Comparison of ENCODE assay signal across 15 mouse cellular contexts in genomic region chr10:115897235-115897634, GRCm38 (mm10).
DNase-seq lines count a peak whose midpoint lies in the region; ATAC-seq and TF ChIP-seq lines count a peak whose summit lies in the region.
"Had no signal": no experiment of that assay in that cellular context is flagged by ENCODE, and none has a peak within 500 bp of the region (broad histone marks: within the 10 kb centered on the region; RNA-seq: fewer than 3 reads in every experiment).

No protein-coding gene starts in this region.

- peaks cover 6% of the 10 kb centered on the region; the same call in 1 of the 2 replicates for H3K4me1 ChIP-seq in heart, embryonic 10.5 days
- peaks cover 4% of the 10 kb centered on the region; the same call in 1 of the 2 replicates for H3K4me1 ChIP-seq in embryonic facial prominence, embryonic 14.5 days (ENCODE audit: control insufficient read depth, insufficient read depth, low read length)
- H3K4me1 ChIP-seq in cerebellum, adult 2 months (ENCODE audit: control insufficient read depth, insufficient read depth, low read length) = no peaks in the 10 kb centered on the region
- H3K4me1 ChIP-seq: liver, embryonic 12.5 days; midbrain, embryonic 15.5 days had no signal

- no peak for TF ChIP-seq CTCF in cerebellum, adult 2 months (IDR thresholded peaks at IDR 0.05; ENCODE audit: borderline replicate concordance, insufficient read depth, low read depth, low read length)

- H3K9ac ChIP-seq in embryonic facial prominence, embryonic 14.5 days (ENCODE audit: low read depth, low read length) = 0 out of 2 replicates have a peak overlapping the region, but pooled peaks have one; percentile 25
- H3K9ac ChIP-seq: forebrain, postnatal 0 days; liver, embryonic 12.5 days; midbrain, embryonic 15.5 days had no signal

- intact Hi-C loops in heart, postnatal 36 days (cut with DNase I) = no loop called here

- H3K9me3 ChIP-seq in heart, embryonic 10.5 days = no peaks in the 10 kb centered on the region
- H3K9me3 ChIP-seq in embryonic facial prominence, embryonic 14.5 days (ENCODE audit: control insufficient read depth, low read length) = no peaks in the 10 kb centered on the region
- H3K9me3 ChIP-seq: liver, embryonic 12.5 days; midbrain, embryonic 15.5 days had no signal

- ATAC-seq in embryonic facial prominence, embryonic 14.5 days (ENCODE audit: low read depth) = peak; percentile 37; the same call in 1 of the 2 replicates
- peak; percentile 67 for ATAC-seq in megakaryocyte progenitor cell, adult 5-6 weeks (replicated peaks; ENCODE audit: poor library complexity)
- no peak for ATAC-seq in activated CD4-positive, CD25-positive, alpha-beta regulatory T cell, adult 4 months
- ATAC-seq: CD4-positive, CD25-positive, alpha-beta regulatory T cell, adult 4 months; forebrain, postnatal 0 days; intestine, postnatal 0 days; liver, embryonic 12.5 days; midbrain, embryonic 15.5 days had no signal

- WGBS in heart, embryonic 10.5 days = 74% methylated on average over 7 of the region's 7 CpGs
- WGBS in embryonic facial prominence, embryonic 14.5 days = 35% methylated on average over 7 of the region's 7 CpGs
- WGBS in cerebellum, adult 2 months = 76% methylated on average over 7 of the region's 7 CpGs

- 0 out of 2 replicates have a peak overlapping the region, but pooled peaks have one; percentile 28 for H3K4me2 ChIP-seq in embryonic facial prominence, embryonic 14.5 days (ENCODE audit: low read depth, low read length)
- H3K4me2 ChIP-seq: liver, embryonic 12.5 days; midbrain, embryonic 15.5 days had no signal

- H3K27ac ChIP-seq in heart, embryonic 10.5 days = no peak overlapping the region
- no peak overlapping the region for H3K27ac ChIP-seq in embryonic facial prominence, embryonic 14.5 days (replicated peaks; ENCODE audit: low read depth, low read length)
- no peak overlapping the region for H3K27ac ChIP-seq in cerebellum, adult 2 months (ENCODE audit: insufficient read depth, low read length)
- H3K27ac ChIP-seq: layer of hippocampus, adult 2 months; liver, embryonic 12.5 days; midbrain, embryonic 15.5 days had no signal

- TF ChIP-seq POLR2A in cerebellum, adult 2 months (IDR thresholded peaks at IDR 0.05; ENCODE audit: borderline replicate concordance, insufficient read depth, low read length) = no peak

- DNase-seq in heart, adult 8-10 months (ENCODE audit: low spot score) = peak; percentile 18
- no peak for DNase-seq in heart, embryonic 10.5 days (ENCODE audit: low spot score)
- peak; percentile 64 for DNase-seq in embryonic facial prominence, embryonic 14.5 days (ENCODE audit: low spot score)
- peak; percentile 8 to 11 for DNase-seq in heart, postnatal 36 days
- no peak for DNase-seq in cerebellum, adult 2 months
- no peak for DNase-seq in right cerebral cortex, postnatal 14 days
- DNase-seq: forebrain, postnatal 0 days; thymus, postnatal 36 days had no signal

- no peak overlapping the region for H3K4me3 ChIP-seq in heart, embryonic 10.5 days
- H3K4me3 ChIP-seq in embryonic facial prominence, embryonic 14.5 days (ENCODE audit: low read depth, low read length) = no peak overlapping the region
- no peak overlapping the region for H3K4me3 ChIP-seq in cerebellum, adult 2 months (replicated peaks; ENCODE audit: insufficient read depth, low read depth, low read length)
- H3K4me3 ChIP-seq: layer of hippocampus, adult 2 months; liver, embryonic 12.5 days; midbrain, embryonic 15.5 days had no signal

- no peaks in the 10 kb centered on the region for H3K27me3 ChIP-seq in heart, embryonic 10.5 days (ENCODE audit: insufficient read depth, poor library complexity, severe bottlenecking)
- no peaks in the 10 kb centered on the region for H3K27me3 ChIP-seq in embryonic facial prominence, embryonic 14.5 days (replicated peaks; ENCODE audit: control insufficient read depth, insufficient read depth, low read length)
- H3K27me3 ChIP-seq in cerebellum, adult 2 months (ENCODE audit: control insufficient read depth, insufficient read depth, low read length) = no peaks in the 10 kb centered on the region
- H3K27me3 ChIP-seq: liver, embryonic 12.5 days; midbrain, embryonic 15.5 days had no signal

- no peaks in the 10 kb centered on the region for H3K36me3 ChIP-seq in heart, embryonic 10.5 days
- no peaks in the 10 kb centered on the region for H3K36me3 ChIP-seq in embryonic facial prominence, embryonic 14.5 days (ENCODE audit: control insufficient read depth, insufficient read depth, low read length)
- H3K36me3 ChIP-seq: liver, embryonic 12.5 days; midbrain, embryonic 15.5 days had no signal

Comparison
In these comparisons a context has a peak if more than half of its experiments do, and no peak if none do; other contexts are left out.
1. DNase-seq: peak in heart, adult 8-10 months (single experiment), embryonic facial prominence, embryonic 14.5 days (single experiment) and heart, postnatal 36 days (2 of 2); none in heart, embryonic 10.5 days (single experiment), cerebellum, adult 2 months (0 of 2) and right cerebral cortex, postnatal 14 days (single experiment).